Mouse (Mus musculus) liver, postnatal 0 days (tissue): ENCODE measurements around the gene Stradb.

Source experiments
- CTCF ChIP-seq: sonication (generic); IDR thresholded peaks from 2 replicates; pipeline ENCODE4 v1.5.1; 2016; ENCODE audit warnings: antibody characterized with exemption, low read depth
- EP300 ChIP-seq: IDR thresholded peaks from 2 replicates; pipeline ENCODE4 v1.6.1; 2016; ENCODE audit warnings: antibody characterized with exemption, low read depth, mild to moderate bottlenecking

DNA sequence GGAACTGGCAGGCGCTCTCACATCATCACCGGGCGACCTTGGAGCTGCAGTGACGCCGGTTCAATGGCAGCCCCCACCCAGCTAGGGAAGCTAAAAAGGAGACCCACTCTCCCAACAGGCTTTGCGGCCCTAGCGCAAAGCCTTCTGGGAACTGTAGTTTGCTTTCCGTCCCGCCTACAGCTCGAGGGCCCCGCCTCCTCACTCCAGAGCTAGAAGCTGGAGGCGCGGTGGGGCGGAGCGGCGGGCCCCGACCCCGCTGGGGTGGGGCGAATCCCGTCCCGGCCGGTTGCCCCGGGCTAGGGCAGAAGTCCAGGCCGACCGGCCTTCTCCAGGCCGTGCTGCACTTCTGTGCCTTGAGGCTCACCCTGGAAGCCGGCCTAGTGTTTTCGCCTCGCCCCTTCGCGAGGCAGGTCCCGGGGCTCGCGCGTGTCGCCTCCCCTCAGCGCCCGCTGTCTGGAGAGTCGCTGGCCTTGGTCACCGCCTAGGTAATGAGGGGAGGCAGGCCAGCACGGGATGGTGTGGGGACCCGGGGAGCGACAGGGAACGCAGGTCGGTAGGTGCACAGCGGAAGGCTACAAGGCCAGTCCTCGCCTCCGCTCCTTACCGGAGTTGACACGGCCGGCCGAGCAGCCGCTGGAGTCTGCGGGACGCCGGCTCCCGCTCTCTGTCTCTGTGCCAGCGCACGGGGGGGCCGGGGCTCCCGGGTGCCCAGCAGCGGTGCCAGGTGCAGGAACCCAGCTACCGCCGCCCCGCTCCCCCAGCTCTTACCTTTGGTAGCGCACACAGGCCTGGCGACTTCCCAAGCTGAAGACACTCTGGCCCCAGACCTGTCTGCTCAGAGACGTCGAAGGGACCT is at the start of gene Stradb, which contains the start of gene Trak2:
- TF ChIP-seq CTCF: no peak
- no peak for TF ChIP-seq EP300
